Mouse (Mus musculus) kidney, embryonic 15.5 days (tissue): ENCODE data around the gene Larp1b. TPM values are rescaled to one million over a fixed set of nuclear protein-coding genes. Genes with fewer than 3 reads are reported as not detected.

ENCODE experiments used
- polyA plus RNA-seq: library from polyadenylated mRNA; unstranded; fragments of >200 nt; fragmentation: Nextera tagmentation; extraction: Ambion mirVana; gene quantifications from 2 replicates; pipeline ENCODE4 v1.2.1, GENCODE M21; 2015

Gene Larp1b
- polyA plus RNA-seq, 1 experiment from 2014 or later: 10.1 TPM

Other genes starting within 250 kb of the Larp1b start
- 0.10 and 0.12 TPM in 2 replicates for gene Slc25a31, start 241.0 kb upstream of the Larp1b start, polyA plus RNA-seq
- gene Hspa4l, start 205.3 kb upstream of the Larp1b start, polyA plus RNA-seq: 8.1 and 10.3 TPM in 2 replicates
- gene Plk4, start 149.8 kb upstream of the Larp1b start, polyA plus RNA-seq: 57.8 and 61.8 TPM in 2 replicates
- gene Mfsd8, start 102.9 kb upstream of the Larp1b start, polyA plus RNA-seq: 6.7 and 7.1 TPM in 2 replicates
- gene Abhd18, start 102.9 kb upstream of the Larp1b start, polyA plus RNA-seq: 8.7 and 10.2 TPM in 2 replicates
- 0.10 and 0.35 TPM in 2 replicates for gene 1700034I23Rik, start 47.3 kb upstream of the Larp1b start, polyA plus RNA-seq
- gene Pgrmc2, start 133.2 kb downstream of the Larp1b start, polyA plus RNA-seq: 40.9 and 41.0 TPM in 2 replicates